Mouse (Mus musculus) urinary bladder, postnatal 14 days (tissue): Measurements from ENCODE around the gene Mvb12b.

Experiments used
- DNase-seq: peaks from one replicate; pipeline ENCODE4 v3.0.0; 2021; ENCODE audit warnings: low spot score

Gene Mvb12b

GRCm38 (mm10) chr2:33812980-33813379 lies 74.8 kb downstream of the Mvb12b start:
- DNase-seq, result no peak

- DNase-seq, result no peak
These were observed 76.3 kb downstream of the Mvb12b start for GRCm38 (mm10) chr2:33811349-33811890.

GRCm38 (mm10) chr2:33809081-33809480 lies 78.7 kb downstream of the Mvb12b start:
- DNase-seq, result no peak

- no peak for DNase-seq
These were observed 79.7 kb downstream of the Mvb12b start for GRCm38 (mm10) chr2:33808032-33808431.

DNA sequence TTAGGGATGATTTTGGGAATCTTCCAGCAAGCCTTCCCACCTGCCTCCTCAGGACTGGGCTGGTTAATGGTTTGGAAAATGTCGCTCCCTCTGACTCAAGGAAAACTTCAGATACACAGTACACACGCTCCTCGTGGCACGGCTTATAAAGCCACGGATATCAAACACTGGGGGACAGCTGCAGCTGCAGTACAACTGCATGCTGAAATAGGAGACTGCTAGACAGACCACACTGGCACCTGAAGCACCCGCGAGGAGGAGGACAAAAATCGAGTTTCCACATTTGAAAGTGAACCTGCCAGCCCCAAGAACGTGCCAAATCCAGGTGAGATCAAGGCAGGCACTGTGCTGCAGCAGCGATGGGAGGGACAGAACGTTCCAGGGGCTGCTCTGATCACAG lies 82.1 kb downstream of the Mvb12b start:
- no peak for DNase-seq

GRCm38 (mm10) chr2:33803717-33804214 lies 84.0 kb downstream of the Mvb12b start:
- DNase-seq, result no peak

- no peak for DNase-seq
These were observed 84.6 kb downstream of the Mvb12b start for GRCm38 (mm10) chr2:33803083-33803615.

DNA sequence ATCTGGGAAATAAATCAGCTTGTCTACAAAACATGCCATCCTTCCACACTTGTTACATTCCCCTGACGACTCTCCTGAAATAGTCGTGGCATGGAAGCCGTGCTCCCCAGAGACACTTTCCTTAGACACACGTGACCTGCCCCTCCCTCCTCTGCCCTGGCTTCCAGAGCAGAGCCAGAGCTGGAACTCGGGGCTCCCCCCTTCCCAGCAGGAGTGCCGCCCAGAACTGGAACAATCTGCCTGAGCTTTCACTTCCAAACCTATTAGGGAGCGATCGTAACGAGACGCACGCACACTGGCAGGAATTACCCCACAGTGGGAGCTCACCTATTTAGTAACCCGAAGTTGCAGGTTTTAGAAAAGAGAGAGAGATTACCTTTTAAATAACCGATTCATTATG lies 86.0 kb downstream of the Mvb12b start:
- DNase-seq, result no peak

GRCm38 (mm10) chr2:33801336-33801735 lies 86.4 kb downstream of the Mvb12b start:
- no peak for DNase-seq

DNA sequence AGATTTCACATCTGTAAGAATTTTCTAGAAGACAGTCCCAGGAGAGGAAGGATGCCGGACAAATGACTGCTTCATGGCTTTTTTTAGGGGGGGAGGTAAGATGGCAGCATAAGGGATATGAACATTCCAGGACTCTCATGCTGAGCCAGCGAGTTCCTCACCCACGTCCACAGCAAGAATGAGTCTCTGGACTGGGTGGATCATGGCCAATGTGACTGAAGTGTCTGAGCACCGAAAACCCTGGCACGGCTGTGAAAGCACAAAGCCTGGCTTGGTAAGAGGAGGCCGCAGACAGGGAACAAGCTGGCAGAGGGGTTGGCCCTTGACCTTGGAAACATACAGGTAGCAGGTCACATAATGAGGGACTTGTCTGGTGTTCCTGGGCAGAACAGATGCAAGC lies 87.5 kb downstream of the Mvb12b start:
- no peak for DNase-seq

GRCm38 (mm10) chr2:33795716-33796472 lies 91.9 kb downstream of the Mvb12b start:
- no peak for DNase-seq

- no peak for DNase-seq
These were observed 92.7 kb downstream of the Mvb12b start for GRCm38 (mm10) chr2:33795001-33795580.

DNA sequence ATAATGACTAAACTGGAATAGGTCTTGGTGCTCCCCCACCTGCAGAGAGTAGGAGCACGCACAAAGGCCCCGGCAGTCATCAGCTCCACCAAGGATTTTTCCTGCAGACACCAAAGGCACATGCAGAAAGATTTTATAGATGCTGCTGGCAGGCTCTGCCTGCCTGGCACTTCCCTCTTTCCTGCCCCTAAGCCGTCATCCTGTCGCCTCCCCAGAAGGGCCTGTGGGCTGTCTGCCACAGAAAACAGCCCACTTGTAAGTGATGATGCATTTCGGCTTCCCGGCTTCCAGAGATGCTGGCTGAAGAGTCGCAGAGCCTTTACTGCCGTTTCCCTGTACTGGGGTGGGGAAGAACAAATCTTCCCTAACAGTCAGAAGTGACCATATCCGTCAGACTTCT lies 93.3 kb downstream of the Mvb12b start:
- DNase-seq, result no peak

DNA sequence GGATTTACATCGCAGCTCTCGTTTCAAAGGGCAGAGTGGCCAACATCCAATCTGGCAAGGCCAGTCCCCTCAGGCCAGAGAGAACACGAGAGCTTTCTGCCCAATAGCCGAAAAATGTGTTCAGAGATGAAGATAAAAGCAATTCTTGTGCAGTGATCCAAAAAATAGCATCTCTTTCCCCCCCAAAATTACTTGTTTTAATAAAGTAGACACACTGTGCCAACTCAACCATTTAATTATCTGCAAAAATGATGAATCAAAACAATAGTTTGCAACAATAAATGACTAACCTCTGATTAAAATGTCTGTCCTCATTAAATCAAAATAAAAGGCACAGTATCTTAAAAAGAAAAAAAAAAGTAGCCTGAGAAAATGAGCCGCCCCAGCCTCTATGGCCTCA lies 97.4 kb downstream of the Mvb12b start:
- no peak for DNase-seq

- no peak for DNase-seq
These were observed 98.0 kb downstream of the Mvb12b start for GRCm38 (mm10) chr2:33789732-33790131.

DNA sequence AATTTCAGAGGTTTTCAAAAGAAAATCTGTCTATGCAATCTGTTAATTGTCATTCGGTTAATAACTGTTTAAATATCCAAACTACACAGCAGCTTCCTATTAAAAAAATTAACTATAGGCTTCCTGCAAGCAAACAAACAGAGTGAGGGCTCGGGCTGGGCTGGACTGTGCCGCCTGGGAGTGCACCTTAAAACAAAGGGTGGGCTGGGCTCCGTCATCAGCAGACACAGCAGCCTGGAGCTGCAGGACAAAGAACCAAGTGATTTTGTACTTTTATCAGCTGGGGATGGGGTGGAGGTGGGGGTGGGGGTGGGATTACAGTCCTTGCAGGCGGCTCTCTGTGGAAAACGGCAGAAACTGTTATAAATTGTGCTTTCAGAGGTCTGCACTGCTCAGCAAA lies 98.5 kb downstream of the Mvb12b start:
- no peak for DNase-seq

DNA sequence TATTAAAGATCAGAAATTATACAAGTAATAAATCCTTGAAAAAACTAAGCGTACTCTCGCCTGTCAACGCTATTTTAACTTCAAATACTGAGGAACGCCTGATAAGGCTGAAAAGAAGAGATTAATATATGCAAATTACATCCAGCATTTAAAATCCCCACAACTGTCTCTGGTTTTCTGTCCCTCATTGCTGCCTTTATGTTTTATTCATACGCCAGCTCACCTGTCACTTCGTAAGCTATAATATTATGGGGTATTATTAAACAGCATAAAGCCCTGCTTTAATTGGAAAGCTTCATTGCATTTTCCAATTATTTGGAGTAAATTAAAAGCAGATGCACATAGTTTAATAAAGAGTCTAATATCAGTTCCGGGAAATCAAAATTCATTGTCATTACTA lies 98.9 kb downstream of the Mvb12b start:
- no peak for DNase-seq

DNA sequence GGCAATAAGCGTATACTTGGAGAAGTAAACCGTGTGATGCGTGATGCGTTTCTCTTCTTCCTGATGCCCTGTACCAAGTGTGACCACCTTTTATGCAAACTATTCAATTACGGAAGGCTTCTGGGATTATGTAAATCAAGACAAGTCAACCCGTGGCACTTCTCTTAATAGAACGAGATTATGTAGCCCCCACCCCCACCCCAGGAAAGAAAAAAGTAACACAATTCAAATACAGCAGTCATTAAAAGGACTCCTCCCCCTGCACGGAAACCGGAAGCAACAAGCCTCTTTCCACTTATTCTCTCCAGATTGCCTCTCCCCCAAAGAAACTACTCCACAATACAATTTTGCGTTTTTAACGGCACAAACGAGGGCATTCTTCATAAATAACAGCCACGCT lies 99.6 kb downstream of the Mvb12b start:
- DNase-seq, result no peak

GRCm38 (mm10) chr2:33786064-33786463 lies 101.7 kb downstream of the Mvb12b start:
- no peak for DNase-seq

- no peak for DNase-seq
These were observed 102.2 kb downstream of the Mvb12b start for GRCm38 (mm10) chr2:33785596-33785995.

GRCm38 (mm10) chr2:33784721-33785120 lies 103.0 kb downstream of the Mvb12b start:
- DNase-seq, result no peak

DNA sequence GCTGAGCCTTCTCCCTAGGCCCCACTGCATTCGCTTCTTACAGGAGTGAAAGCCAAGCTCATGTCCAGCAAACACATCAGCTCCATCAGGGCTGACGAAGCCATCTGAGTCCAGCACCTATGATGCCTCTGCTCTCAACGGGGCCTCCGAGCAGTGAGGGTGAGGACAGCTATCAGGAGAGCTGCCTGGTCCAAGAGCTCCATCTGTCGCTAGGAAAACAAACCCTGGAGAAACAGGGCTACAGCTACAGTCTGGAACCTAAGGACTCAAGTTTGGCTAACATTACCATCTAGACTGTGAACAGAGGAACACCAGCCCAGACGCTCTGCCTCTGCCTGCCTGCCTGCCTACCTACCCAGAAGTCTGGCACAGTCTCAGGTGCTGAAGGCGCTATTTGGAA lies 104.3 kb downstream of the Mvb12b start:
- DNase-seq, result no peak
